Mouse (Mus musculus) MEL (cell line): ENCODE results near the gene Higd1c. TPM values are rescaled to one million over a fixed set of nuclear protein-coding genes. Genes with fewer than 3 reads are reported as not detected.

ENCODE experiments used
- DNase-seq: peaks from one replicate; pipeline ENCODE4 v3.0.0; 2011; ENCODE audit warnings: low read depth, low spot score
- H3K27ac ChIP-seq: 2 replicates; pipeline ENCODE4 v1.5.1; 2012; ENCODE audit warnings: low read depth, mild to moderate bottlenecking, control low read depth, low read length, moderate library complexity; ENCODE audit not compliant: control insufficient read depth
- H3K27me3 ChIP-seq, 2 experiments: fragments of 150-350 bp in 1 of 2; sonication (generic) in 1 of 2; 2 replicates each; pipeline ENCODE4 v1.6.1; 2012; ENCODE audit warnings: low read length in 2 of 2, mild to moderate bottlenecking in 2 of 2, improper control_type of control experiment in 1 of 2, moderate library complexity in 1 of 2; ENCODE audit not compliant: insufficient read depth in 2 of 2, control insufficient read depth in 1 of 2
- H3K36me3 ChIP-seq, 2 experiments: 2 replicates each; pipeline ENCODE4 v1.6.1; 2012 to 2014; ENCODE audit warnings: low read length in 2 of 2, improper control_type of control experiment in 1 of 2, inconsistent platforms in 1 of 2, mild to moderate bottlenecking in 1 of 2; ENCODE audit not compliant: insufficient read depth in 2 of 2, control insufficient read depth in 1 of 2
- H3K4me1 ChIP-seq, 2 experiments: fragments of 150-350 bp in 1 of 2; sonication (generic) in 1 of 2; 2 replicates each; pipeline ENCODE4 v1.6.1; 2012; ENCODE audit warnings: low read length in 2 of 2, improper control_type of control experiment in 1 of 2, mild to moderate bottlenecking in 1 of 2; ENCODE audit not compliant: insufficient read depth in 2 of 2, control insufficient read depth in 1 of 2
- H3K4me3 ChIP-seq, 2 experiments: fragments of 150-350 bp in 1 of 2; sonication (generic) in 1 of 2; 2 replicates each; pipeline ENCODE4 v1.5.1; 2012; ENCODE audit warnings: low read depth in 2 of 2, low read length in 2 of 2, mild to moderate bottlenecking in 2 of 2, moderate library complexity in 2 of 2, control low read depth in 1 of 2, improper control_type of control experiment in 1 of 2; ENCODE audit not compliant: control insufficient read depth in 1 of 2, insufficient read depth in 1 of 2
- H3K79me2 ChIP-seq: 2 replicates; pipeline ENCODE4 v1.6.1; 2012; ENCODE audit warnings: mild to moderate bottlenecking, low read length, moderate library complexity; ENCODE audit not compliant: control insufficient read depth, poor library complexity, insufficient read depth
- H3K9ac ChIP-seq: 2 replicates; pipeline ENCODE4 v1.6.1; 2012; ENCODE audit warnings: low read depth, mild to moderate bottlenecking, control low read depth, low read length, moderate library complexity; ENCODE audit not compliant: control insufficient read depth, poor library complexity, severe bottlenecking
- H3K9me3 ChIP-seq: fragments of 150-350 bp; sonication (generic); replicated peaks from 2 replicates; pipeline ENCODE4 v1.6.1; 2012; ENCODE audit warnings: mild to moderate bottlenecking, low read length, improper control_type of control experiment, moderate library complexity; ENCODE audit not compliant: insufficient read depth
- CHD1 ChIP-seq: IDR thresholded peaks from 2 replicates; pipeline ENCODE4 v1.6.1; 2012; ENCODE audit warnings: low read depth, mild to moderate bottlenecking, inconsistent platforms, low read length, improper control_type of control experiment
- CHD2 ChIP-seq: IDR thresholded peaks from 2 replicates; pipeline ENCODE4 v1.6.1; 2011; ENCODE audit warnings: low read length, improper control_type of control experiment
- CTCF ChIP-seq, 3 experiments: IDR thresholded peaks in 2 of 3; conservative IDR thresholded peaks in 1 of 3; 2 replicates each; pipeline ENCODE4 v1.5.1; 2011 to 2012; ENCODE audit warnings: low read length in 3 of 3, low read depth in 2 of 3, mild to moderate bottlenecking in 2 of 3, improper control_type of control experiment in 1 of 3, inconsistent platforms in 1 of 3, mixed read lengths in 1 of 3, moderate library complexity in 1 of 3; ENCODE audit not compliant: control insufficient read depth in 1 of 3, insufficient read depth in 1 of 3, poor library complexity in 1 of 3, severe bottlenecking in 1 of 3
- E2F4 ChIP-seq: IDR thresholded peaks from 2 replicates; pipeline ENCODE4 v1.6.1; 2011; ENCODE audit warnings: low read depth, low read length, improper control_type of control experiment, borderline replicate concordance
- ETS1 ChIP-seq: IDR thresholded peaks from 2 replicates; pipeline ENCODE4 v1.6.1; 2012; ENCODE audit warnings: low read depth, mild to moderate bottlenecking, inconsistent platforms, low read length, improper control_type of control experiment, moderate library complexity
- GATA1 ChIP-seq: IDR thresholded peaks from 2 replicates; pipeline ENCODE4 v1.6.1; 2011; ENCODE audit warnings: low read depth, low read length, improper control_type of control experiment
- HCFC1 ChIP-seq: IDR thresholded peaks from 2 replicates; pipeline ENCODE4 v1.6.1; 2012; ENCODE audit warnings: low read depth, mild to moderate bottlenecking, inconsistent platforms, low read length, improper control_type of control experiment, moderate library complexity
- MAFK ChIP-seq: IDR thresholded peaks from 2 replicates; pipeline ENCODE4 v1.6.1; 2011; ENCODE audit warnings: low read depth, mild to moderate bottlenecking, low read length, improper control_type of control experiment, borderline replicate concordance
- MAZ ChIP-seq: IDR thresholded peaks from 2 replicates; pipeline ENCODE4 v1.6.1; 2012; ENCODE audit warnings: low read depth, mild to moderate bottlenecking, inconsistent platforms, low read length, improper control_type of control experiment
- MEF2A ChIP-seq: IDR thresholded peaks from 2 replicates; pipeline ENCODE4 v1.6.1; 2014; ENCODE audit warnings: low read depth, mild to moderate bottlenecking, inconsistent platforms, low read length, improper control_type of control experiment; ENCODE audit not compliant: poor library complexity, insufficient replicate concordance, severe bottlenecking; ENCODE audit errors: extremely low read depth
- NELFE ChIP-seq: IDR thresholded peaks from 2 replicates; pipeline ENCODE4 v1.6.1; 2011; ENCODE audit warnings: low read depth, low read length, improper control_type of control experiment
- NRF1 ChIP-seq: IDR thresholded peaks from 2 replicates; pipeline ENCODE4 v1.6.1; 2014; ENCODE audit warnings: low read depth, mild to moderate bottlenecking, inconsistent platforms, low read length, improper control_type of control experiment, moderate library complexity; ENCODE audit not compliant: poor library complexity, insufficient read depth, severe bottlenecking
- POLR2AphosphoS2 ChIP-seq: IDR thresholded peaks from 2 replicates; pipeline ENCODE4 v1.6.1; 2011; ENCODE audit warnings: low read length, improper control_type of control experiment
- POLR2AphosphoS5 ChIP-seq: IDR thresholded peaks from 2 replicates; pipeline ENCODE4 v1.6.1; 2012; ENCODE audit warnings: low read depth, borderline replicate concordance, mild to moderate bottlenecking, inconsistent platforms, low read length, moderate library complexity, mixed read lengths
- RAD21 ChIP-seq: IDR thresholded peaks from 2 replicates; pipeline ENCODE4 v1.6.1; 2011; ENCODE audit warnings: mild to moderate bottlenecking, low read depth, low read length, improper control_type of control experiment
- SIN3A ChIP-seq: IDR thresholded peaks from 2 replicates; pipeline ENCODE4 v1.6.1; 2012; ENCODE audit warnings: low read length, improper control_type of control experiment, inconsistent platforms
- SMC3 ChIP-seq: IDR thresholded peaks from 2 replicates; pipeline ENCODE4 v1.6.1; 2011; ENCODE audit warnings: low read depth, low read length, improper control_type of control experiment
- TAL1 ChIP-seq: IDR thresholded peaks from 2 replicates; pipeline ENCODE4 v1.6.1; 2012; ENCODE audit warnings: mild to moderate bottlenecking, inconsistent platforms, low read length, moderate library complexity, mixed read lengths
- TBP ChIP-seq: IDR thresholded peaks from 2 replicates; pipeline ENCODE4 v1.8.0; 2011; ENCODE audit warnings: low read depth, low read length, improper control_type of control experiment
- UBTF ChIP-seq: IDR thresholded peaks from 2 replicates; pipeline ENCODE4 v1.6.1; 2012; ENCODE audit warnings: low read depth, mild to moderate bottlenecking, inconsistent platforms, low read length, improper control_type of control experiment, moderate library complexity, borderline replicate concordance; ENCODE audit not compliant: insufficient read depth
- USF1 ChIP-seq: IDR thresholded peaks from 2 replicates; pipeline ENCODE4 v1.6.1; 2014; ENCODE audit warnings: low read depth, mild to moderate bottlenecking, inconsistent platforms, low read length, improper control_type of control experiment, moderate library complexity
- USF2 ChIP-seq, 2 experiments: IDR thresholded peaks; 2 replicates each; pipeline ENCODE4 v1.6.1; 2011 to 2012; ENCODE audit warnings: improper control_type of control experiment in 2 of 2, low read length in 2 of 2, borderline replicate concordance in 1 of 2, inconsistent platforms in 1 of 2, low read depth in 1 of 2, mild to moderate bottlenecking in 1 of 2; ENCODE audit not compliant: insufficient read depth in 1 of 2
- ZC3H11A ChIP-seq: IDR thresholded peaks from 2 replicates; pipeline ENCODE4 v1.6.1; 2012; ENCODE audit warnings: low read depth, mild to moderate bottlenecking, inconsistent platforms, low read length, improper control_type of control experiment
- ZMIZ1 ChIP-seq: IDR thresholded peaks from 2 replicates; pipeline ENCODE4 v1.6.1; 2012; ENCODE audit warnings: low read depth, mild to moderate bottlenecking, inconsistent platforms, low read length, improper control_type of control experiment, moderate library complexity
- ZNF384 ChIP-seq: IDR thresholded peaks from 2 replicates; pipeline ENCODE4 v1.6.1; 2012; ENCODE audit warnings: low read depth, mild to moderate bottlenecking, inconsistent platforms, low read length, improper control_type of control experiment
- polyA plus RNA-seq, 2 experiments: library from polyadenylated mRNA; stranded (reverse) in 1 of 2; unstranded in 1 of 2; fragments of >175 nt in 1 of 2; fragments of >200 nt in 1 of 2; gene quantifications; 2 replicates each; pipeline versions ENCODE4 v1.2.1 to v1.2.4; 2012; ENCODE audit warnings: low replicate concordance in 2 of 2, low read depth in 1 of 2; ENCODE audit not compliant: insufficient read length in 2 of 2, insufficient read depth in 1 of 2, missing spikeins in 1 of 2
- total RNA-seq: library from RNA; depleted of rRNA; stranded (reverse); fragments of 300-350 nt; gene quantifications from 2 replicates; pipeline ENCODE4 v1.2.3, GENCODE M21; 2012

The Higd1c gene
- total and polyA plus RNA-seq, 3 experiments, result not detected

GRCm38 (mm10) chr15:100413306-100413705 lies 49.0 kb downstream of the Higd1c start:
- Histone ChIP-seq H3K36me3 (peaks cover 29 to 30% of the 10 kb centered on the region in 2 experiments), H3K27me3 (no peaks in the 10 kb centered on the region), H3K4me3 (no peak overlapping the region), H3K27ac (no peak overlapping the region), H3K4me1 (peaks cover 14 to 36% of the 10 kb centered on the region in 2 experiments), H3K9ac (no peak overlapping the region), H3K79me2 (peaks cover 67% of the 10 kb centered on the region), H3K9me3 (no peaks in the 10 kb centered on the region)
- no peak for DNase-seq
- no peak for TF ChIP-seq CTCF (IDR thresholded peaks at IDR 0.05 in 2 of 3, conservative IDR thresholded peaks at IDR 0.05 in 1 of 3; ENCODE audit: control insufficient read depth in 1 of 3, insufficient read depth in 1 of 3, low read depth in 2 of 3, low read length in 3 of 3, poor library complexity in 1 of 3, severe bottlenecking in 1 of 3)
- no peak for TF ChIP-seq NELFE
- no peak for TF ChIP-seq USF2 (IDR thresholded peaks at IDR 0.05; ENCODE audit: borderline replicate concordance in 1 of 2, insufficient read depth in 1 of 2, low read depth in 1 of 2, low read length in 2 of 2)
- TF ChIP-seq GATA1, result no peak
- no peak for TF ChIP-seq ZMIZ1
- TF ChIP-seq RAD21, result no peak
- TF ChIP-seq CHD2, result no peak
- TF ChIP-seq SMC3, result no peak
- TF ChIP-seq MAFK, result no peak
- TF ChIP-seq USF1, result no peak
- no peak for TF ChIP-seq POLR2AphosphoS5
- TF ChIP-seq ZNF384, result no peak
- no peak for TF ChIP-seq CHD1
- TF ChIP-seq MAZ, result no peak
- no peak for TF ChIP-seq TBP
- TF ChIP-seq UBTF, result no peak
- TF ChIP-seq NRF1, result no peak
- TF ChIP-seq E2F4, result no peak
- TF ChIP-seq POLR2AphosphoS2, result no peak

DNA sequence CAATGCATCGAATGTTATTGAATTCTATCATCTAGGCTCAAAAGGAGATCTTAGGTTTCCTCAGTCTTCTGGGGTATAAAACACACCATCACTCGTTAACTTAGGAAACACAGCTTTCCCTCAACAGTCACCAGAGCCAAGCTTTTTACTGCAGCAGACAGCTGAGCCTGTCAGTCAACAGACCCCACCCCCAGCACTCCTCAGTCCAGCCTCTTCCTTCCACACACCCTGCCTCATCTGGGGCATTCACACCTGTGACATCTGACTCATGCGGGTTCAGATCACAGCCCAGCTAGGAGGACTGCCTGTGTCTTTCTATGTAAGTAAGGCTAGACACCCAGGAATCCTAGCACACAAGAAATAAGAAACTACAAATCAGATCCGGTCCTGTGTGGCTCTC lies 49.7 kb downstream of the Higd1c start:
- peaks cover 73% of the 10 kb centered on the region for H3K79me2 ChIP-seq
- no peaks in the 10 kb centered on the region for H3K9me3 ChIP-seq
- TF ChIP-seq ZC3H11A (no peak), USF1 (no peak), SMC3 (no peak), USF2 (IDR thresholded peaks at IDR 0.05; ENCODE audit: borderline replicate concordance in 1 of 2, insufficient read depth in 1 of 2, low read depth in 1 of 2, low read length in 2 of 2) (no peak), MEF2A (no peak), ZNF384 (no peak), SIN3A (no peak), CHD2 (no peak), CHD1 (no peak), HCFC1 (no peak), TBP (no peak), TAL1 (no peak), POLR2AphosphoS5 (no peak), RAD21 (no peak), NELFE (no peak), NRF1 (no peak), ETS1 (no peak), MAZ (no peak)
- H3K27ac ChIP-seq, result no peak overlapping the region
- no peak for DNase-seq
- peaks cover 21 to 41% of the 10 kb centered on the region in 2 experiments for H3K4me1 ChIP-seq
- no peak overlapping the region for H3K4me3 ChIP-seq
- H3K36me3 ChIP-seq, result peaks cover 27 to 37% of the 10 kb centered on the region in 2 experiments
- no peak overlapping the region for H3K9ac ChIP-seq
- H3K27me3 ChIP-seq, result no peaks in the 10 kb centered on the region
